Mouse (Mus musculus): ENCODE results near the gene Col25a1.

DNA sequence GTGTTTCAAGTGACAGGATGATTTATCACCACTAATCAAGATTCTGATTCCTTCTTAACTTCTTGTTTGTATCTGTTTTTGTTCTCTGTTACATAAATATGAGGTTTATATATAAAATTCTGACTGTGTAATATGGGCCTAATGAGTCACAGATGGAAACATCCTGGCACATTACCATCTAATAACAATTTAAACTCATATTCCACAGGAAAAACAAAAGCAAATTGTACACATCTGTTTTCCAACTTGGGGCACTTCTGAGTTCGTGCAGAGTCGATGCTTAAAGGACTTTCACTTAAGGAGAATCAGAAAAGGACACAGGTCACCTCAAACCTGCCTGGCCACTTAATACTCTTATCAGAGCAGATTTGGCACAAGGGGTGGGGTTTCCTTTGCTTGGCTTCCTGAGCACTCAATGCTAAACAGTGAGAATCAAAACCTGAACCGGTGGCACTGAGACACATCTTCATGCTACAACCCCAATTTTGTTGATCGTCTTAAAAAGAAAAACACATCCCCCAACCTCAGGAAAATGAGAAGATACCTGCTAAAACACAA, 342.0 kb downstream of the Col25a1 start:
- no peak for TF ChIP-seq CTCF (IDR thresholded peaks at IDR 0.05)
- no peak for TF ChIP-seq EP300 (IDR thresholded peaks at IDR 0.05)

All from lung, postnatal 0 days (tissue).